Mouse (Mus musculus) heart, embryonic 14.5 days (tissue): Measurements from ENCODE around the gene Gsta4. TPM values are rescaled to one million over a fixed set of nuclear protein-coding genes. Genes with fewer than 3 reads are reported as not detected.
"Not testable (repeated sequence)": the region's sequence is repeated elsewhere in the genome, so short reads cannot be mapped to it uniquely, and the experiment has no call there.

Experiments used
- ATAC-seq: fragments of 200-750 bp; cut with Nextera tagmentation; 2 replicates; pipeline ENCODE4 v1.8.0; 2017; ENCODE audit warnings: low read depth, moderate TSS enrichment; ENCODE audit not compliant: insufficient number of reproducible peaks, insufficient read depth, low FRiP score
- H3K27ac ChIP-seq, 2 experiments: fragments of 200-500 bp in 1 of 2; fragments of 300-500 bp in 1 of 2; sonication (generic) in 1 of 2; replicated peaks in 1 of 2; 2 replicates each; pipeline ENCODE4 v1.5.1; 2012 to 2014; ENCODE audit warnings: low read depth in 2 of 2, low read length in 2 of 2, control low read depth in 1 of 2, mild to moderate bottlenecking in 1 of 2, mixed read lengths in 1 of 2; ENCODE audit not compliant: control insufficient read depth in 1 of 2, insufficient read depth in 1 of 2
- H3K27me3 ChIP-seq: fragments of 300-500 bp; sonication (generic); 2 replicates; pipeline ENCODE4 v1.6.1; 2014; ENCODE audit warnings: mild to moderate bottlenecking, low read length, control low read depth; ENCODE audit not compliant: control insufficient read depth, insufficient read depth
- H3K36me3 ChIP-seq: fragments of 300-500 bp; sonication (generic); 2 replicates; pipeline ENCODE4 v1.6.1; 2014; ENCODE audit warnings: mild to moderate bottlenecking, control low read depth, low read length, mixed read lengths; ENCODE audit not compliant: control insufficient read depth, insufficient read depth
- H3K4me1 ChIP-seq, 2 experiments: fragments of 200-500 bp in 1 of 2; fragments of 300-500 bp in 1 of 2; sonication (generic) in 1 of 2; 2 replicates each; pipeline ENCODE4 v1.6.1; 2012 to 2014; ENCODE audit warnings: low read length in 2 of 2, control low read depth in 1 of 2, mixed read lengths in 1 of 2; ENCODE audit not compliant: control insufficient read depth in 2 of 2, insufficient read depth in 2 of 2
- H3K4me2 ChIP-seq: fragments of 300-500 bp; sonication (generic); 2 replicates; pipeline ENCODE4 v1.6.1; 2014; ENCODE audit warnings: mild to moderate bottlenecking, low read length
- H3K4me3 ChIP-seq, 2 experiments: fragments of 200-500 bp in 1 of 2; fragments of 300-500 bp in 1 of 2; sonication (generic) in 1 of 2; 2 replicates each; pipeline ENCODE4 v1.5.1; 2012 to 2014; ENCODE audit warnings: low read length in 2 of 2, mild to moderate bottlenecking in 2 of 2, control low read depth in 1 of 2, low read depth in 1 of 2, moderate library complexity in 1 of 2; ENCODE audit not compliant: control insufficient read depth in 1 of 2, insufficient read depth in 1 of 2
- H3K9ac ChIP-seq: fragments of 300-500 bp; sonication (generic); 2 replicates; pipeline ENCODE4 v1.6.1; 2014; ENCODE audit warnings: mild to moderate bottlenecking, low read length
- H3K9me3 ChIP-seq: fragments of 300-500 bp; sonication (generic); 2 replicates; pipeline ENCODE4 v1.6.1; 2016; ENCODE audit warnings: low read length, control low read depth; ENCODE audit not compliant: control insufficient read depth
- WGBS: fragments of 180-500 bp; shearing (Covaris S2); extraction: QIAGEN DNeasy Blood & Tissue Kit; methylation state at CpG from one replicate; pipeline ENCODE4 v1.1.7; 2014; 5-methylcytosine and 5-hydroxymethylcytosine counted together
- polyA plus RNA-seq: library from polyadenylated mRNA; unstranded; fragments of >200 nt; fragmentation: Nextera tagmentation; extraction: Ambion mirVana; gene quantifications from 2 replicates; pipeline ENCODE4 v1.2.1, GENCODE M21; 2014

The Gsta4 gene
- polyA plus RNA-seq, 1 experiment from 2014 or later, result 80.3 TPM

GRCm38 (mm10) chr9:78168864-78169263, 13.7 kb upstream of the Gsta4 start:
- H3K9ac ChIP-seq, result no peak overlapping the region
- 87% methylated on average over 6 of the region's 6 CpGs for WGBS
- H3K36me3 ChIP-seq, result peaks cover 38% of the 10 kb centered on the region
- H3K27me3 ChIP-seq, result no peaks in the 10 kb centered on the region
- H3K4me2 ChIP-seq, result no peak overlapping the region
- no peak for ATAC-seq
- peaks cover 10 to 13% of the 10 kb centered on the region in 2 experiments for H3K4me1 ChIP-seq
- H3K4me3 ChIP-seq, result no peak overlapping the region
- no peak overlapping the region for H3K27ac ChIP-seq
- no peaks in the 10 kb centered on the region for H3K9me3 ChIP-seq

GRCm38 (mm10) chr9:78174016-78174415, 8.6 kb upstream of the Gsta4 start:
- WGBS, result 69% methylated on average over 1 of the region's 1 CpGs
- H3K4me2 ChIP-seq, result no peak overlapping the region
- no peaks in the 10 kb centered on the region for H3K9me3 ChIP-seq
- no peak overlapping the region for H3K9ac ChIP-seq
- H3K4me3 ChIP-seq, result no peak overlapping the region
- peaks cover 3% of the 10 kb centered on the region; the same call in 1 of the 2 replicates for H3K36me3 ChIP-seq
- no peak overlapping the region for H3K27ac ChIP-seq
- ATAC-seq, result no peak
- H3K27me3 ChIP-seq, result no peaks in the 10 kb centered on the region
- peaks cover 3 to 5% of the 10 kb centered on the region in 2 experiments; a peak in 2 of 4 replicates for H3K4me1 ChIP-seq

- not testable (repeated sequence) for H3K4me2 ChIP-seq, H3K27me3 ChIP-seq, H3K36me3 ChIP-seq, H3K9ac ChIP-seq, H3K4me1 ChIP-seq, H3K9me3 ChIP-seq, H3K4me3 ChIP-seq, ATAC-seq
- H3K27ac ChIP-seq, result peak overlapping the region in 1 of 2 experiments; percentile 53; a peak in 1 of 4 replicates
- WGBS, result 43% methylated on average over 3 of the region's 3 CpGs
Observed at GRCm38 (mm10) chr9:78174925-78175276, 7.7 kb upstream of the Gsta4 start.

- Histone ChIP-seq H3K4me1 (peaks cover 3 to 5% of the 10 kb centered on the region in 2 experiments; a peak in 2 of 4 replicates), H3K9me3 (no peaks in the 10 kb centered on the region), H3K9ac (peak overlapping the region; percentile 88), H3K4me3 (peak overlapping the region; percentile 71 to 77), H3K4me2 (peak overlapping the region; percentile 69), H3K27me3 (no peaks in the 10 kb centered on the region), H3K27ac (peak overlapping the region; percentile 96 to 98), H3K36me3 (no peaks in the 10 kb centered on the region)
- under 1% methylated on average over 49 of the region's 58 CpGs for WGBS
- ATAC-seq, result peak; percentile 98
Observed at GRCm38 (mm10) chr9:78175277-78176200, 7.0 kb upstream of the Gsta4 start.

- Histone ChIP-seq H3K36me3 (no peaks in the 10 kb centered on the region), H3K4me2 (peak overlapping the region; percentile 69), H3K9ac (peak overlapping the region; percentile 88), H3K4me3 (peak overlapping the region; percentile 71 to 77), H3K9me3 (no peaks in the 10 kb centered on the region), H3K27ac (peak overlapping the region; percentile 96 to 98), H3K27me3 (no peaks in the 10 kb centered on the region), H3K4me1 (peaks cover 3 to 5% of the 10 kb centered on the region in 2 experiments; a peak in 2 of 4 replicates)
- ATAC-seq, result peak; percentile 67; the same call in 1 of the 2 replicates
- WGBS, result under 1% methylated on average over 22 of the region's 22 CpGs
Observed at GRCm38 (mm10) chr9:78176201-78176727, 6.3 kb upstream of the Gsta4 start.

GRCm38 (mm10) chr9:78176831-78177230, 5.7 kb upstream of the Gsta4 start:
- H3K4me1 ChIP-seq, result peaks cover 3 to 5% of the 10 kb centered on the region in 2 experiments; a peak in 2 of 4 replicates
- no peaks in the 10 kb centered on the region for H3K9me3 ChIP-seq
- H3K4me2 ChIP-seq, result peak overlapping the region; percentile 69
- WGBS, result 43% methylated on average over 7 of the region's 7 CpGs
- H3K27ac ChIP-seq, result peak overlapping the region; percentile 44 to 98; a peak in 3 of 4 replicates
- H3K9ac ChIP-seq, result peak overlapping the region; percentile 88
- no peaks in the 10 kb centered on the region for H3K27me3 ChIP-seq
- ATAC-seq, result no peak
- H3K36me3 ChIP-seq, result no peaks in the 10 kb centered on the region
- H3K4me3 ChIP-seq, result peak overlapping the region; percentile 71 to 77; a peak in 3 of 4 replicates

GRCm38 (mm10) chr9:78178197-78178596, 4.4 kb upstream of the Gsta4 start:
- H3K36me3 ChIP-seq, result no peaks in the 10 kb centered on the region
- H3K27ac ChIP-seq, result no peak overlapping the region
- H3K4me2 ChIP-seq, result no peak overlapping the region
- H3K9me3 ChIP-seq, result no peaks in the 10 kb centered on the region
- no peak overlapping the region for H3K9ac ChIP-seq
- no peak overlapping the region for H3K4me3 ChIP-seq
- peaks cover 3 to 5% of the 10 kb centered on the region in 2 experiments; a peak in 2 of 4 replicates for H3K4me1 ChIP-seq
- ATAC-seq, result no peak
- no peaks in the 10 kb centered on the region for H3K27me3 ChIP-seq
- 72% methylated on average over 5 of the region's 5 CpGs for WGBS
